Mouse (Mus musculus): ENCODE data around the gene Ptprr.

Gene Ptprr

GRCm38 (mm10) chr10:116017845-116018479, at the start of gene Ptprr:
Ptprr (plus strand) TSS chr10:116018213.
- peak; percentile 84 to 88 for DNase-seq (ENCODE audit: low spot score in 2 of 2)

GRCm38 (mm10) chr10:115976345-115976744, 41.7 kb upstream of the Ptprr start:
- no peak for DNase-seq (ENCODE audit: low spot score in 2 of 2)

GRCm38 (mm10) chr10:115978992-115979391, 39.0 kb upstream of the Ptprr start:
- no peak for DNase-seq (ENCODE audit: low spot score in 2 of 2)

- no peak for DNase-seq (ENCODE audit: low spot score in 2 of 2)
These were observed 38.0 kb upstream of the Ptprr start for GRCm38 (mm10) chr10:115980018-115980417.

GRCm38 (mm10) chr10:115984308-115984707, 33.7 kb upstream of the Ptprr start:
- DNase-seq (ENCODE audit: low spot score in 2 of 2): no peak

GRCm38 (mm10) chr10:116001838-116002237, 16.2 kb upstream of the Ptprr start:
- DNase-seq (ENCODE audit: low spot score in 2 of 2): no peak

GRCm38 (mm10) chr10:116006675-116007074, 11.3 kb upstream of the Ptprr start:
- DNase-seq (ENCODE audit: low spot score in 2 of 2): peak in 1 of 2 experiments; percentile 5

GRCm38 (mm10) chr10:116018480-116018891, 473 bp downstream of the Ptprr start:
- DNase-seq (ENCODE audit: low spot score in 2 of 2): no peak

GRCm38 (mm10) chr10:116019086-116019860, 1.3 kb downstream of the Ptprr start:
- DNase-seq (ENCODE audit: low spot score in 2 of 2): peak; percentile 22 to 31

- DNase-seq (ENCODE audit: low spot score in 2 of 2): no peak
These were observed 3.1 kb downstream of the Ptprr start for GRCm38 (mm10) chr10:116021081-116021480.

GRCm38 (mm10) chr10:116038150-116038549, 20.1 kb downstream of the Ptprr start:
- DNase-seq (ENCODE audit: low spot score in 2 of 2): no peak

GRCm38 (mm10) chr10:116075954-116076353, 57.9 kb downstream of the Ptprr start:
- no peak for DNase-seq (ENCODE audit: low spot score in 2 of 2)

GRCm38 (mm10) chr10:116078636-116079035, 60.6 kb downstream of the Ptprr start:
- no peak for DNase-seq (ENCODE audit: low spot score in 2 of 2)

GRCm38 (mm10) chr10:116079396-116079795, 61.4 kb downstream of the Ptprr start:
- no peak for DNase-seq (ENCODE audit: low spot score in 2 of 2)

- DNase-seq (ENCODE audit: low spot score in 2 of 2): no peak
These were observed 62.8 kb downstream of the Ptprr start for GRCm38 (mm10) chr10:116080841-116081240.

GRCm38 (mm10) chr10:116083965-116084364, 66.0 kb downstream of the Ptprr start:
- DNase-seq (ENCODE audit: low spot score in 2 of 2): no peak

- no peak for DNase-seq (ENCODE audit: low spot score in 2 of 2)
These were observed 78.5 kb downstream of the Ptprr start for GRCm38 (mm10) chr10:116096466-116096865.

GRCm38 (mm10) chr10:116098470-116098869, 80.5 kb downstream of the Ptprr start:
- DNase-seq (ENCODE audit: low spot score in 2 of 2): no peak

- DNase-seq (ENCODE audit: low spot score in 2 of 2): peak in 1 of 2 experiments; percentile 32
These were observed 90.2 kb downstream of the Ptprr start for GRCm38 (mm10) chr10:116108176-116108575.

- no peak for DNase-seq (ENCODE audit: low spot score in 2 of 2)
These were observed 90.7 kb downstream of the Ptprr start for GRCm38 (mm10) chr10:116108730-116109129.

GRCm38 (mm10) chr10:116112868-116113267, 94.9 kb downstream of the Ptprr start:
- no peak for DNase-seq (ENCODE audit: low spot score in 2 of 2)

GRCm38 (mm10) chr10:116113867-116114474, 96.0 kb downstream of the Ptprr start, which contains the start of gene 4933416C03Rik:
4933416C03Rik (minus strand) TSS chr10:116113917.
- DNase-seq (ENCODE audit: low spot score in 2 of 2): no peak
